Mouse (Mus musculus) limb, embryonic 14.5 days (tissue): ENCODE data around the gene Ptch2. TPM values are rescaled to one million over a fixed set of nuclear protein-coding genes. Genes with fewer than 3 reads are reported as not detected.

Experiments
- ATAC-seq: fragments of 200-750 bp; cut with Nextera tagmentation; 2 replicates; pipeline ENCODE4 v1.8.0; 2017; ENCODE audit warnings: low read depth, moderate number of reproducible peaks, moderate TSS enrichment; ENCODE audit not compliant: low FRiP score
- DNase-seq: peaks from one replicate; pipeline ENCODE4 v3.0.0-alpha.2; 2015; ENCODE audit warnings: low spot score
- H3K27ac ChIP-seq: fragments of 300-500 bp; sonication (generic); replicated peaks from 2 replicates; pipeline ENCODE4 v1.5.1; 2014; ENCODE audit warnings: low read depth, mild to moderate bottlenecking, low read length, moderate library complexity, mixed read lengths
- H3K27me3 ChIP-seq: fragments of 300-500 bp; sonication (generic); 2 replicates; pipeline ENCODE4 v1.6.1; 2014; ENCODE audit warnings: low read length, mixed read lengths; ENCODE audit not compliant: control insufficient read depth, insufficient read depth
- H3K36me3 ChIP-seq: fragments of 300-500 bp; sonication (generic); 2 replicates; pipeline ENCODE4 v1.6.1; 2014; ENCODE audit warnings: mild to moderate bottlenecking, low read length, moderate library complexity, mixed read lengths; ENCODE audit not compliant: control insufficient read depth, insufficient read depth
- H3K4me1 ChIP-seq: fragments of 300-500 bp; sonication (generic); 2 replicates; pipeline ENCODE4 v1.6.1; 2014; ENCODE audit warnings: antibody characterized with exemption, low read length, mixed read lengths; ENCODE audit not compliant: control insufficient read depth, insufficient read depth
- H3K4me2 ChIP-seq: fragments of 300-500 bp; sonication (generic); replicated peaks from 2 replicates; pipeline ENCODE4 v1.6.1; 2014; ENCODE audit warnings: low read depth, mild to moderate bottlenecking, low read length, moderate library complexity; ENCODE audit not compliant: severe bottlenecking
- H3K4me3 ChIP-seq: fragments of 300-500 bp; sonication (generic); replicated peaks from 2 replicates; pipeline ENCODE4 v1.5.1; 2014; ENCODE audit warnings: low read length
- H3K9ac ChIP-seq: fragments of 300-500 bp; sonication (generic); 2 replicates; pipeline ENCODE4 v1.6.1; 2014; ENCODE audit warnings: mild to moderate bottlenecking, low read depth, low read length, moderate library complexity; ENCODE audit not compliant: severe bottlenecking
- H3K9me3 ChIP-seq: fragments of 300-500 bp; sonication (generic); 2 replicates; pipeline ENCODE4 v1.6.1; 2016; ENCODE audit warnings: low read length; ENCODE audit not compliant: control insufficient read depth
- POLR2A ChIP-seq: fragments of 200-500 bp; IDR thresholded peaks from 2 replicates; pipeline ENCODE4 v1.8.0; 2012; ENCODE audit warnings: inconsistent platforms, mild to moderate bottlenecking, moderate library complexity, borderline replicate concordance; ENCODE audit not compliant: insufficient read depth, insufficient read length; ENCODE audit errors: extremely low read depth
- WGBS: fragments of 180-500 bp; shearing (Covaris S2); extraction: QIAGEN DNeasy Blood & Tissue Kit; methylation state at CpG from one replicate; pipeline ENCODE4 v1.1.7; 2014; 5-methylcytosine and 5-hydroxymethylcytosine counted together
- polyA plus RNA-seq, 2 experiments: library from polyadenylated mRNA; depleted of rRNA in 1 of 2; stranded (reverse) in 1 of 2; unstranded in 1 of 2; fragments of >200 nt; fragmentation: Nextera tagmentation in 1 of 2; extraction: Ambion mirVana in 1 of 2; gene quantifications; 2 replicates each; pipeline versions ENCODE4 v1.2.1 to v1.2.3; 2012 to 2014

The Ptch2 gene
- polyA plus RNA-seq, 2 experiments, result 11.2 to 24.0 TPM

GRCm38 (mm10) chr4:117120052-117120444 lies 24.2 kb downstream of the Ptch2 start:
- peaks cover 11% of the 10 kb centered on the region for H3K4me1 ChIP-seq
- WGBS, result 5% methylated on average over 10 of the region's 10 CpGs
- DNase-seq, result no peak

DNA sequence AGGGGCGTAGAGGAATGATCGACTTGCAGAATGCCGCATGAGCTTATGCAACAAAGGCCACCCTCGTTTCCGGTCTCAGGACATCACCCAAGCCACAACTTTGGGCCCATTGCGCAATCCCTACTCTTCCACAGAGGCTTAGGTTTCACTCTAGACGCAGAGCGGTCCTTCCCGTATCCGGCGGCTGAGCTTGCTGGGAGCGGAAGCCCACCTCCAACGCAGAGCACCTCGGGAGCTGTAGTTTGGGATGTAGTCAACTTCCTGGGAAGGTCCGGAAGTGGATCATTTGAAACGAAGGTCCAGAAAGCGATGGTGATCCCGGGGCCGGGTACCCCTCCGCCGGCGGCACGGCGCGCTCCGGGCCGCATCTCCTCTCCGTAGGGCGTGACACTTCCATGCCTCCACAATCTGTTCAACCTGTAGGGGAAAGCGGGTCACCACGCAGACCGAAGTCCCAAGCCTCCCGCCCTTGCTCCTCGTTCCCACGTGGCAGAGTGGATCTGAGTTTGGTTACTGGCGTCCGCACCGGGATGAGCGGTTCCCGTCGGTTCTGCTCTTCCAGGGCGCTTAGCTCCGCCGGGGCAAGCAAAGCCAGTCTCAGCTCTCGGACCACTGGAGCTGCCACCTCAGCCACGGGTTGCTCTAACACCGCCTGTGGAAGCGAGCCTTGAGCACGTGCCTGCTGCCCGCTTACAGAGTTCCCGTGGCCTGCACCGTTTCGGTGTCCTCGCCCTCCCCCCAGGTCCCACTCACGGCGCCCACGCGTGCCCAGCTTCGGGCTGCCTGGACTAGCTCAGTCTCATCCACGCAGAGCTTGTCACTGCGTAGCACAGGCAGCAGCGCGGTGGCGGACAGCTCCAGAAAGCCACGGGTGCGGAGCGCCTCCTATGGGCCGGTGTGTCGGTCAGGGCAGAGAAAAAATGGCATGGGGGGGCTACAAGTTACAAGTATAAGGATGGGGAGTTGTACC lies 24.9 kb downstream of the Ptch2 start:
- peak overlapping the region; percentile 68 for H3K4me3 ChIP-seq
- TF ChIP-seq POLR2A, result peak; percentile 59; the same call in 1 of the 2 replicates
- no peaks in the 10 kb centered on the region for H3K27me3 ChIP-seq
- H3K36me3 ChIP-seq, result peaks cover 2% of the 10 kb centered on the region; the same call in 1 of the 2 replicates
- peak overlapping the region; percentile 86 for H3K27ac ChIP-seq
- DNase-seq (peak; percentile 96), ATAC-seq (peak; percentile 92)
- under 1% methylated on average over 66 of the region's 69 CpGs for WGBS
- H3K9me3 ChIP-seq, result no peaks in the 10 kb centered on the region
- peak overlapping the region; percentile 69 for H3K9ac ChIP-seq
- peak overlapping the region; percentile 100 for H3K4me2 ChIP-seq
- H3K4me1 ChIP-seq, result peaks cover 18% of the 10 kb centered on the region

More at GRCm38 (mm10) chr4:117120052-117120444, 24.2 kb downstream of the Ptch2 start:
- Histone ChIP-seq H3K36me3 (peaks cover 8% of the 10 kb centered on the region), H3K4me3 (peak overlapping the region; percentile 68), H3K9ac (peak overlapping the region; percentile 69), H3K27me3 (no peaks in the 10 kb centered on the region), H3K4me2 (peak overlapping the region; percentile 100), H3K27ac (peak overlapping the region; percentile 86), H3K9me3 (no peaks in the 10 kb centered on the region)
- TF ChIP-seq POLR2A, result no peak
- no peak for ATAC-seq

DNA sequence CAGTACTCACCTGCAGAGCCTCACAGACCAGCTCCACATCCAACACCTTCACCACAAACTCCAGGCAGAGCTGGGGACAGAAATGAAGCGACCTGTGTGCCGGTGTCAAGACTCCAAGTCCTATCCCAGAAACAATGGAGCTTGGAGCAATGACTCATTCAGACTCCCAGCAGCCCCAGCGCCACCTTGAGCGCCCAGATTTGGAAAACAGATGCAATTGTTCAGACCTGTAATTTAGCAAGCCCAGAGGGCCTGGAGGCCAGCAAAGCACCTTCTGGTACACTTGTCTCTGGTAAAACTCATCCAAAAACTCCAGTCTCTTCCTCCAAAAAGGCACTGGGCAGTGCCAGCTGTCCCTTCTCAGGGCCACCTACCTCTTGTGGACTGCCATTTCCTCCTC lies 26.3 kb downstream of the Ptch2 start:
- no peak for ATAC-seq
- Histone ChIP-seq H3K36me3 (no peaks in the 10 kb centered on the region), H3K9me3 (no peaks in the 10 kb centered on the region), H3K27ac (no peak overlapping the region), H3K9ac (0 out of 2 replicates have a peak overlapping the region, but pooled peaks have one; percentile 28), H3K4me1 (peaks cover 23% of the 10 kb centered on the region), H3K27me3 (no peaks in the 10 kb centered on the region), H3K4me2 (no peak overlapping the region), H3K4me3 (no peak overlapping the region)
- TF ChIP-seq POLR2A, result no peak
- 75% methylated on average over 4 of the region's 4 CpGs for WGBS
- no peak for DNase-seq

DNA sequence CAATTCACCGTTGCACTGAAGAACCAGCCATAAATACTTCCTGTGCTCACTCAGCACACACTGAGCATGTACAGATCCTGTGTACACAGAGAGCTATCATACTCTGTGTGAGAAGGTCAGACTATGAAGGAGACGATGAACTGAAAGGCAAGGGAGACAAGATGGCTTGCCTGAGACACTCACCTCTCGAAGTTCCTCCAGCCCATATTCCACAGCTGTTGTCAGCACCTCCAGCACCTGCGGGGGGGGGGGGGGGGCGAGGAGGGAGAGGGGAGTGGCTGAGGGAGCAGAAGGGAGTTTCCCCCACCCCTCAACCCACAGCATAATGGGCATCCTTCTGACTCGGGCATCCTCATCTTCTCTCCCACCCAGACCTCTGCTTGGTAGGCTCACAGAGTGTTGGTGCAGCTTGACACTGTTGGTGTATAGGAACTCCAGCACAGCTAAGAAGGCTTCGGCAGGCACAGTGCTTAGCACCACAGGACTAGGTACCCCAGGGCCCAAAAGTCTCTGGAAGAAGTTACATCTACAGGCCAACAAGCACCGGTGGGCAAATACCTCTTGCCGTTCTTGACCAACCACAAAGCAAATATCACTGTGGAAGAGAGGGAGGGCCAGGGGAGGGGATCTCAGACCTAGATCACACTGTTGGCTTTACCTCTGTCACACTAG lies 27.8 kb downstream of the Ptch2 start:
- Histone ChIP-seq H3K4me1 (peaks cover 23% of the 10 kb centered on the region), H3K9me3 (no peaks in the 10 kb centered on the region), H3K27ac (no peak overlapping the region), H3K9ac (no peak overlapping the region), H3K27me3 (no peaks in the 10 kb centered on the region), H3K36me3 (peaks cover 6% of the 10 kb centered on the region; the same call in 1 of the 2 replicates), H3K4me3 (no peak overlapping the region), H3K4me2 (no peak overlapping the region)
- ATAC-seq, result no peak
- 89% methylated on average over 7 of the region's 9 CpGs for WGBS
- DNase-seq, result no peak
- no peak for TF ChIP-seq POLR2A

DNA sequence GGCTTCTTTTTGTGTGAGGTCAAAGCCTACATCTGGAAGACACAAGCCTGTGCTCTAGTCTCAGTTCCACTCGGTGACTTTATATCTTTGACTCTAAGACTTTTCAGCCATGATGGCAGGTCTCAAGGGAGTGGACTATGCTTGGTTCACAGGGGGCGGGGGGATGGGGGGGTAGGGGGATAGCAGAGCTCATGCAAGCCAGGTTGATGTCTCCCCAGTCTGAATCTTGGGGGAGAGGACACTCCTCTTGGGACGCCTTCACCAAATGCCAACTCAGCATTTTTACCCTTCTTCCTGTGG lies 28.3 kb downstream of the Ptch2 start:
- DNase-seq, result no peak
- Histone ChIP-seq H3K36me3 (peaks cover 6% of the 10 kb centered on the region; the same call in 1 of the 2 replicates), H3K4me3 (no peak overlapping the region), H3K27ac (no peak overlapping the region), H3K9ac (no peak overlapping the region), H3K9me3 (no peaks in the 10 kb centered on the region), H3K4me2 (no peak overlapping the region), H3K27me3 (no peaks in the 10 kb centered on the region), H3K4me1 (peaks cover 23% of the 10 kb centered on the region)
- no peak for TF ChIP-seq POLR2A
- no peak for ATAC-seq
- WGBS, result 81% methylated on average over 3 of the region's 3 CpGs
